Mouse (Mus musculus): ENCODE data around the gene Jmjd7. TPM values are rescaled to one million over a fixed set of nuclear protein-coding genes. Genes with fewer than 3 reads are reported as not detected.

The Jmjd7 gene
- polyA plus RNA-seq, 1 experiment = 2.4 TPM

DNA sequence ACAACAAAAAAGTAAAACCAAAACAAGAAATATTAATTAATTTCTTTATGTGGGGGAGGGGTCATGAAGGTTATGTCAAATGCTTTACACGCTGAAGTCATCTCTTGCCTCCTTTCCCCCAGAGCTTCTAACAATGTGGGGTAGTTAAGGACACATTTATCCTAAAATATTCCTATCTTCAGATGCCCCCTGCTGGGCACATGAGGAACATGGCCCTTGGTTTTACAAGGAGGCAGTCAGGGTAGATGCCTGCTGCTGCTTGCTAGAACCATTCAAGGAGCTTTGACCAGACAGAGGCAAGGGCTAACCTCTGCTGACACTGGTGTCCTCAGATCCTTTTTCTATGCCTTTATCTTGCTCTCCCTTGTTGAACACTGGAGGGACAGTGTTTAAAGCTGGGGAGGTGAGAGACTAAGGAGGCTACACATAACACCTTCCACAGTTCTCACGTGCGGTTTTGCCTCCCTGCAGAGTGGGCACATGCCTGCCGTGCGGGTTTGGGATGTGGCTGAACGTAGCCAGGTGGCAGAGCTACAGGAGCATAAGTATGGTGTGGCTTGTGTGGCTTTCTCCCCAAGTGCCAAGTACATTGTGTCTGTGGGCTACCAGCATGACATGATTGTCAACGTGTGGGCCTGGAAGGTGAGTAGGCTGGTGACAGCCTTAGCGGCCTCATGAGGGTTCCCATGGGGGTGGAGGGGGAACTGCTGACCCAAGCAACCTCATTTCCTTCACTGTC is 15.7 kb upstream of the Jmjd7 start:
- Histone ChIP-seq H3K4me3 (ENCODE audit: insufficient read depth, low read length) (no peak overlapping the region), H3K27ac (ENCODE audit: insufficient read depth, low read depth, low read length) (no peak overlapping the region), H3K4me1 (ENCODE audit: control insufficient read depth, insufficient read depth, low read length) (peaks cover 19% of the 10 kb centered on the region)
- peak; percentile 36; the same call in 1 of the 2 replicates for TF ChIP-seq CTCF (IDR thresholded peaks at IDR 0.05; ENCODE audit: low read depth, low read length)
- TF ChIP-seq POLR2A (IDR thresholded peaks at IDR 0.05; ENCODE audit: borderline replicate concordance, low read depth, low read length) = no peak

DNA sequence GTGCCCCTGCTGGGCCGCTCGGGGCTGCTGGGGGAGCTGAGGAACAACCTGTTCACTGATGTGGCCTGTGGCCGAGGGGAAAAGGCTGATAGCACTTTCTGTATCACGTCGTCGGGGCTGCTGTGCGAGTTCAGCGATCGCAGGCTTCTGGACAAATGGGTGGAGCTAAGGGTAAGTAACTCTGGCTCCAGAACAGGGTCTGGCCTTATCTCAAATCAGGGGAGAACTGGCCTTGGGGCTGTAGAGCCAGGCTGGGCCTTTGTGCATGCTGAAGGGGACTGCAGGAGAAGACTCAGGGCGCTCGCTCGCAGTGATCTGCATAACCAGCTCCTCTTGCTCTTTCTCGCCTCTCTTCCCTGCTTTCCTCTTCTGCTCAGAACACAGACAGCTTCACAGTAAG is 14.4 kb upstream of the Jmjd7 start:
- Histone ChIP-seq H3K4me1 (ENCODE audit: control insufficient read depth, insufficient read depth, low read length) (peaks cover 11% of the 10 kb centered on the region), H3K4me3 (ENCODE audit: insufficient read depth, low read length) (no peak overlapping the region), H3K27ac (ENCODE audit: insufficient read depth, low read depth, low read length) (no peak overlapping the region)
- TF ChIP-seq POLR2A (IDR thresholded peaks at IDR 0.05; ENCODE audit: borderline replicate concordance, low read depth, low read length) (no peak), CTCF (IDR thresholded peaks at IDR 0.05; ENCODE audit: low read depth, low read length) (no peak)

DNA sequence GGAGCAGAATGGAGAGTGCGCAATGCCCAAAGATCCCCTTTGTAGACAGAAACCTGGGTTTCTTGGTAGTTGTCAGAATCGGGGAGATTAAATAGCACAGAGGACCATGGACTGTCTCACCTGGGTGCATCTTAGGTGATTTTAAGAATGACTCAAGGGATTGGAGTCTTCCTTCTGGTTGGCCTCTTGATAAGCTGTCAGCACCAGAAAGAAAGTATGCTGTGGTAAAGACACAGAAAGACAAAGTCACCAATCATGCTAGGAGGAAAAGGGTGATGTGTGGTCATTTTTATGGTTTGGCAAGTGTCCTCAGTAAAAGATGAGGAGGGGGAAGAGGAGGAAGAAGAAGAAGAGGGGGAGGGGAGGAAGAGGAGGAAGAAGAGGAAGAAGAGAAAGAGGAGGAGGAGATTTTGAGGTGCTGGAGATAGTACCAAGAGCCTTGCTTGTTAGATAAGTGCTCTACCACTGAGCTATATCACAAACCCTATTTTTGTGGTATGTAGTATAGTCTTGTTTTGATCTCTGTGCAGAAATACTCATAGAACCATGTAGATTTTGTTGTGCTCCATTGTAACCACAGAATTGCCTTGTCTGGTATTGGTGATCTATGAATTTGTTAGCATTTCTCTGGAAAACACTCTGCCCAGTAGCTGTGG is 13.3 kb upstream of the Jmjd7 start:
- TF ChIP-seq CTCF (IDR thresholded peaks at IDR 0.05; ENCODE audit: low read depth, low read length) (no peak), POLR2A (IDR thresholded peaks at IDR 0.05; ENCODE audit: borderline replicate concordance, low read depth, low read length) (no peak)
- Histone ChIP-seq H3K27ac (ENCODE audit: insufficient read depth, low read depth, low read length) (no peak overlapping the region), H3K4me1 (ENCODE audit: control insufficient read depth, insufficient read depth, low read length) (peaks cover 3% of the 10 kb centered on the region), H3K4me3 (ENCODE audit: insufficient read depth, low read length) (no peak overlapping the region)

DNA sequence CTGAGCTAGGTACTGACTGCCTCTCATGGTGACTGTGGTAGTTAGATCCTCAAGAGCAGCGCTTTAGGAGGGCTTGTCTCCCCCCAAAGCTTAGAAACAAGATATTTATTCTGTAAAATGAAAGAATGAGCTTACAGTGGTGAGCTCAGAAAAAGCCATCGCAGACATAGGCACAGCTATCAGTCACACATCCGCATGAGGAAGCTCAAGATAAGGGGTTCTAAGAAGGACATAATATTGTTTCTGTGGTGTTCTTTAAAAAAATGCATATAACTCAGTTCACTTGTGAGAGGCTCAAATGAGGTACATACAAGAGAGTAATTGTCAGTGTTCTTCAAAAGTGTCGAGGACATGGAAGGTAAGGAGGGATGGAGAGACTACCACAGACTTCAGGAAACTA is 11.4 kb upstream of the Jmjd7 start:
- H3K27ac ChIP-seq (ENCODE audit: insufficient read depth, low read depth, low read length) = no peak overlapping the region
- no peak overlapping the region for H3K4me3 ChIP-seq (ENCODE audit: insufficient read depth, low read length)
- TF ChIP-seq CTCF (IDR thresholded peaks at IDR 0.05; ENCODE audit: low read depth, low read length) (no peak), POLR2A (IDR thresholded peaks at IDR 0.05; ENCODE audit: borderline replicate concordance, low read depth, low read length) (no peak)
- no peaks in the 10 kb centered on the region for H3K4me1 ChIP-seq (ENCODE audit: control insufficient read depth, insufficient read depth, low read length)

DNA sequence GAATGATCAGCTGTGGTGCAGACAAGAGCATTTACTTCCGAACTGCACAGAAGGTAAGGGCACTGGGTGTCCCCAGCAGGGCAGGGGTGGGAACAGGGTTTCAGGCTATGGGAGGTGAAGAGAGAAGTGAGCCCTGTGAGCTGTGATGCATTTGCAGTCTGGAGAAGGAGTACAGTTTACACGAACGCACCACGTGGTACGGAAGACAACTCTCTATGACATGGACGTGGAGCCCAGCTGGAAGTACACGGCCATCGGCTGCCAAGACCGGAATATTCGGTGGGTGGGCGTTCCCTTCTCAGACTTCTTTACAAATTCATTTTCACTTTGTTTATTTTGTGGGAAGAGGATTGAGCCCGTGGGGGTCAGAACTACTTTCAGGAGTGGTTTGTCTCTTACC is 9.7 kb upstream of the Jmjd7 start:
- Histone ChIP-seq H3K4me3 (ENCODE audit: insufficient read depth, low read length) (no peak overlapping the region), H3K4me1 (ENCODE audit: control insufficient read depth, insufficient read depth, low read length) (no peaks in the 10 kb centered on the region), H3K27ac (ENCODE audit: insufficient read depth, low read depth, low read length) (no peak overlapping the region)
- TF ChIP-seq CTCF (IDR thresholded peaks at IDR 0.05; ENCODE audit: low read depth, low read length) (no peak), POLR2A (IDR thresholded peaks at IDR 0.05; ENCODE audit: borderline replicate concordance, low read depth, low read length) (no peak)

DNA sequence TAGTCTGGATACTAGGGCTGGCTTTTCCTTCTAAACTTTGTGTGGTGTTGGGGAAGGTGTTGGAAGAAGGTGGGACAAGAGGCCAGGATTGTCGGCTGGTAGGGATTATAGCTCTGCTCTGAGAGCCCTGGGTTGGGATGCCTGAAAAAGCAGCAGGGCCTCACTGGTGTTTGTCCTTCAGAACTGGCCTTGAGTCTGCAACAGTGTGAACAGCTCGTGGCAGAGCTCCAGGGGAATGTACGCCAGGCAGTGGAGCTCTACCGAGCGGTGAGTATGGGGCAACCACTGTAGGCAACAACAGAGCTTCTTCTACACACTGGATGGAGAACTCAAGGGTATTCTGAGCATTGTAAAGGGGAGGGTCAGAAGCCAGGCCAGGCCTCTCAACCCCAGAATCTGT is 2.9 kb upstream of the Jmjd7 start:
- no peak for TF ChIP-seq CTCF (IDR thresholded peaks at IDR 0.05; ENCODE audit: low read depth, low read length)
- TF ChIP-seq POLR2A (IDR thresholded peaks at IDR 0.05; ENCODE audit: borderline replicate concordance, low read depth, low read length) = no peak
- Histone ChIP-seq H3K27ac (ENCODE audit: insufficient read depth, low read depth, low read length) (no peak overlapping the region), H3K4me3 (ENCODE audit: insufficient read depth, low read length) (no peak overlapping the region), H3K4me1 (ENCODE audit: control insufficient read depth, insufficient read depth, low read length) (peaks cover 14% of the 10 kb centered on the region)

DNA sequence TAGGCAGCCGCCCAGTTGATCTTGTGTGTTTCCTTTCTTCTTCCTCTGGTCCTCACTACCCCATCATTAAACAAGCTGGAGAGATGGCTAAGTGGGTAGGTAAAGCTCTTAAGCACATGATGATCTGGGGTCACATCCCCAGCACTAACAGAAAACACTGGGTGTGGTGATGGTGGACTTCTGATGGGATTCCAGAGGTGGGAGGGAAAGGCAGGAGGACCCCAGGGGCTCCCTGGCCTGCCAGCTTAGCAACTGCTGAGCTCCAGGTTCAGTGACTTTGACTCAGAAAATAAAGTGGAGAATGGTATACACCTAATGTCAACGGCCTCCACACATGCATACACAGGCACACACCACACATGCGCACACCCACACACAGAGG is 658 bp downstream of the Jmjd7 start:
- H3K4me3 ChIP-seq (ENCODE audit: insufficient read depth, low read length) = peak overlapping the region; percentile 94
- H3K4me1 ChIP-seq (ENCODE audit: control insufficient read depth, insufficient read depth, low read length) = peaks cover 14% of the 10 kb centered on the region
- no peak for TF ChIP-seq CTCF (IDR thresholded peaks at IDR 0.05; ENCODE audit: low read depth, low read length)
- TF ChIP-seq POLR2A (IDR thresholded peaks at IDR 0.05; ENCODE audit: borderline replicate concordance, low read depth, low read length) = no peak
- no peak overlapping the region for H3K27ac ChIP-seq (ENCODE audit: insufficient read depth, low read depth, low read length)

DNA sequence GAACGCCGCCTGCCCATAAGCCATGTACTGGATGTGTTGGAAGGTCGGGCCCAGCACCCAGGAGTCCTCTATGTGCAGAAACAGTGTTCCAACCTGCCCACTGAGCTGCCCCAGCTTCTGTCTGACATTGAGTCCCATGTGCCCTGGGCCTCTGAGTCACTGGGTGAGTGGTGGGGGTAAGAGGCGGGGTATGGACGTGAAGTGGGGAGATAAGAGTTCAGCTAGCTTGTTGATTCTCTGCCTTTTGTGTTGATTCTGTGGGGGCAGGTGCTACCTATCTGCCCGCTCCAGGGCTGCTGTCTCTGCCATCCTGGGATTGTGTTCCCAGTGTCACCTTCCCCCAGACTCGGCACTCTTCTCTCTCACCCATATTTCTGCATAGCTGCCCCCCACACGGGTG is 3.1 kb downstream of the Jmjd7 start:
- H3K27ac ChIP-seq (ENCODE audit: insufficient read depth, low read depth, low read length) = no peak overlapping the region
- TF ChIP-seq CTCF (IDR thresholded peaks at IDR 0.05; ENCODE audit: low read depth, low read length) = no peak
- H3K4me1 ChIP-seq (ENCODE audit: control insufficient read depth, insufficient read depth, low read length) = peaks cover 14% of the 10 kb centered on the region
- no peak overlapping the region for H3K4me3 ChIP-seq (ENCODE audit: insufficient read depth, low read length)

DNA sequence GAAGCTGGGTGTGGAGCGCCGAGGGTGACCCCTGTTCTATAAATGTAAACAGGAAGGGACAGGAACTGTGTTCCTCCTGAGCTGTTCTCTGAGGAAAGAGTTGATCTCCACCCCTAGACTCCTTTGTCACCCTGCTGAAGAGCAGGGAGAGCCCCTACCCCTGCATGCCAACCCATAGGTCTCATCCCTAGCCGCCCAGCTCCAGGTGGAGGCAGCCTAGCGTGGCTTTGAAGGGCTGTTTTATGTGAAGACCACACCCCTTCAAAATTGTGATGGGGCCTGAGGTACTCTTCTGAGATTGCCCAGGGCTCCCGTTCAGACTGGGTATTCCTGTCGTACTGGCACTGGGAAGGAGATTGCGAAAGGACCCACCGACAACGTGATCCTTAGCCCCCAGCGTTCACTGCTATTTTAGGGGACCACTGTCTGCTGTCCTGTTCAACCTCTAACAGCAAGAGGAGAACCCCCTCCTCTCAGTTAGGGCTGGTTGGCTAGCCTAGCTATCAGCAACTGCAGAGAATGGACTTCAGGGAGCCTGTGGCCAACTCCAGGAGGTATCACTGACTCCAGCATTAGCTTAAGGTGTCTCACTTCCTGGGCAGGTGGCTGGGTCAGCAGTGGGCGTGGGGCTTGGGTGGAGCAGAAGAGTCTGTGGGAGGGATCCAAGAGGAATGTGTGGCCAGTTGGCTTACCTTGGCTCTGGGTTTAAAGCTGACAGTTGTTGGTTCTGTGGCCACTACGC is 5.6 kb downstream of the Jmjd7 start, which contains the start of gene Pla2g4b:
Gene Pla2g4b, plus strand, starts transcription at position 692 of the 742 bp plus-strand sequence.
- H3K4me1 ChIP-seq (ENCODE audit: control insufficient read depth, insufficient read depth, low read length) = peaks cover 14% of the 10 kb centered on the region
- no peak within 1 kb of the TSS for H3K27ac ChIP-seq (ENCODE audit: insufficient read depth, low read depth, low read length)
- no peak within 1 kb of the TSS for H3K4me3 ChIP-seq (ENCODE audit: insufficient read depth, low read length)
- TF ChIP-seq POLR2A (IDR thresholded peaks at IDR 0.05; ENCODE audit: borderline replicate concordance, low read depth, low read length) = no peak
- no peak for TF ChIP-seq CTCF (IDR thresholded peaks at IDR 0.05; ENCODE audit: low read depth, low read length)

DNA sequence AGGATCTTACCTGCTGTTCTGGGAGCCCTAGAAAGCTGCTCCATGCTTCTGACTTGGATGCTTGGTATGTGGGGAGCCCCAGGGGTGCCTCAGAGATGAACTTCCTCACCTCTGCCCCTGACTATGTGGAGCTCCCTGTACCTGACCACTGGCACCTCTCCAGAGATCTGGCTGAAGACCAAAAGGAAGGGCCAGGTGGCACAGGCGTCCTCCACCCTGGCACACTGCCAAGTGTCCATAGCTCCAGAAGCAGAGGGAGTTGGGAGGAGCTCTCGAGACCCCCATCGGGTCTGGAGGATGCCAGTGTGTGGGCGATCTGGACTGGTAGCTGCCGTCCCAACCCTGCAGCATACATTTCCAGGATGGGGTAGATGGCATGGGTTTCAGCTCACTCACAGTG is 6.4 kb downstream of the Jmjd7 start:
- TF ChIP-seq POLR2A (IDR thresholded peaks at IDR 0.05; ENCODE audit: borderline replicate concordance, low read depth, low read length) = no peak
- TF ChIP-seq CTCF (IDR thresholded peaks at IDR 0.05; ENCODE audit: low read depth, low read length) = no peak

More for the DNA sequence above, 6.4 kb downstream of the Jmjd7 start:
- H3K4me3 ChIP-seq (ENCODE audit: insufficient read depth, low read length) = no peak overlapping the region
- H3K4me1 ChIP-seq (ENCODE audit: control insufficient read depth, insufficient read depth, low read length) = peaks cover 6% of the 10 kb centered on the region; the same call in 1 of the 2 replicates
- H3K27ac ChIP-seq (ENCODE audit: insufficient read depth, low read depth, low read length) = no peak overlapping the region
